Mouse (Mus musculus) olfactory bulb, adult 2 months (tissue): ENCODE data around the gene Ints1. TPM values are rescaled to one million over a fixed set of nuclear protein-coding genes. Genes with fewer than 3 reads are reported as not detected.

Experiments used
- H3K27ac ChIP-seq: fragments of 200-500 bp; 2 replicates; pipeline ENCODE4 v1.5.1; 2012; ENCODE audit warnings: low read depth, low read length; ENCODE audit not compliant: insufficient read depth
- H3K4me1 ChIP-seq: fragments of 200-500 bp; 2 replicates; pipeline ENCODE4 v1.6.1; 2012; ENCODE audit warnings: low read length; ENCODE audit not compliant: control insufficient read depth, insufficient read depth
- H3K4me3 ChIP-seq: fragments of 200-500 bp; 2 replicates; pipeline ENCODE4 v1.5.1; 2012; ENCODE audit warnings: mild to moderate bottlenecking, low read depth, low read length, moderate library complexity; ENCODE audit not compliant: insufficient read depth
- CTCF ChIP-seq: fragments of 200-500 bp; IDR thresholded peaks from 2 replicates; pipeline ENCODE4 v1.5.1; 2012; ENCODE audit warnings: low read depth, mild to moderate bottlenecking, low read length, moderate library complexity; ENCODE audit not compliant: insufficient read depth
- POLR2A ChIP-seq: fragments of 200-500 bp; IDR thresholded peaks from 2 replicates; pipeline ENCODE4 v1.6.1; 2012; ENCODE audit warnings: mild to moderate bottlenecking, low read depth, low read length, moderate library complexity; ENCODE audit not compliant: insufficient read depth
- WGBS: fragments of 180-500 bp; shearing (Covaris S2); methylation state at CpG from one replicate; pipeline ENCODE4 v1.1.7; 2018; 5-methylcytosine and 5-hydroxymethylcytosine counted together
- polyA plus RNA-seq: library from polyadenylated mRNA; stranded (reverse); fragments of >200 nt; gene quantifications from 2 replicates; pipeline ENCODE4 v1.2.4, GENCODE M21; 2012; ENCODE audit warnings: low replicate concordance; ENCODE audit not compliant: missing spikeins, insufficient read depth, insufficient read length

The Ints1 gene
- polyA plus RNA-seq, 1 experiment: not detected

GRCm38 (mm10) chr5:139732634-139733107 is 42.8 kb downstream of the Ints1 start:
- 75% methylated on average over 11 of the region's 11 CpGs for WGBS
- Histone ChIP-seq H3K27ac (no peak overlapping the region), H3K4me1 (peaks cover 24% of the 10 kb centered on the region), H3K4me3 (no peak overlapping the region)
- TF ChIP-seq POLR2A (no peak), CTCF (no peak)

GRCm38 (mm10) chr5:139730712-139731486 is 44.6 kb downstream of the Ints1 start:
- peaks cover 19% of the 10 kb centered on the region for H3K4me1 ChIP-seq
- H3K27ac ChIP-seq: peak overlapping the region; percentile 68; the same call in 1 of the 2 replicates
- TF ChIP-seq POLR2A (no peak), CTCF (no peak)
- no peak overlapping the region for H3K4me3 ChIP-seq
- WGBS: 54% methylated on average over 8 of the region's 8 CpGs

GRCm38 (mm10) chr5:139727261-139727660 is 48.2 kb downstream of the Ints1 start:
- H3K27ac ChIP-seq: no peak overlapping the region
- TF ChIP-seq CTCF (no peak), POLR2A (no peak)
- H3K4me3 ChIP-seq: no peak overlapping the region
- 92% methylated on average over 11 of the region's 11 CpGs for WGBS
- peaks cover 17% of the 10 kb centered on the region for H3K4me1 ChIP-seq

- Histone ChIP-seq H3K27ac (no peak overlapping the region), H3K4me1 (peaks cover 14% of the 10 kb centered on the region), H3K4me3 (no peak overlapping the region)
- WGBS: 90% methylated on average over 3 of the region's 3 CpGs
- no peak for TF ChIP-seq POLR2A
- no peak for TF ChIP-seq CTCF
These were observed 49.3 kb downstream of the Ints1 start for GRCm38 (mm10) chr5:139726186-139726585.

DNA sequence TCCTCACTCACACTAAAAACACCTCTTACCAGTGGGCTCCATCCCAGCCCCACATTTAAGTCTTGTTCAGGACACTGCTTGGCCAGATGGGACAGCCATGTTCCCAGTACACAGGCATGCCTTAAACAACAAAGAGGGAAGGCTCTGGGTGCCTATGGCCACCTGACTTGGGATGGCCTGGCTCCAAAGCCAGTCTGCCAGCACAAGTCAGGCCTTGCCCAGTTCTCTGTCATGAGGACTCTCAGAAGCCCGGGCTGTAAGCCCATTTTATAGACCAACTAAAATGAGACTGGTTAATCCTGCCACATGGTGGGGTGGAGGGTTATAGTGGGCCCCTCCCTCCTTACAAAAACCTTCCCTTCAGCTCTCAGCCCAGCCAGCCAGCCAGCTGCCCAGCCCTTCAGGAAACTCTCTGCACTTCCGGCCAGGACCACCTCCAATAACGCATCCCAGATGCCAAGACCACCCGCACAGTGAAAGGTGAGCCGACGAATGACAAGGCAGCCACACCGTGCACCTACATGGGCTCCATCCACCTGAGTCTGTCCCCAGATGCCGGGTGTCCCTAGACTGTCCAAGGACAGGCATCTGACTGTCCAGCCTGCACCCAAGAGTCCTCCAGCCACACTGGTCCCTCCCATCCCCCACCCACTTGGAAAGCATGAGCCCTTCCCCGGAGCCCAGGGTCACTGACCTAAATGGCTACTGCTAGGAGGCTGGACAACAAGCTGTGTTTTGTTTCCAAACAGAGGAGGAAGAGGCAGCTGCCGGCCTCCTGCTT is 50.9 kb downstream of the Ints1 start:
- TF ChIP-seq POLR2A (no peak), CTCF (no peak)
- no peak overlapping the region for H3K27ac ChIP-seq
- 61% methylated on average over 10 of the region's 10 CpGs for WGBS
- H3K4me1 ChIP-seq: peaks cover 7% of the 10 kb centered on the region; the same call in 1 of the 2 replicates
- no peak overlapping the region for H3K4me3 ChIP-seq

DNA sequence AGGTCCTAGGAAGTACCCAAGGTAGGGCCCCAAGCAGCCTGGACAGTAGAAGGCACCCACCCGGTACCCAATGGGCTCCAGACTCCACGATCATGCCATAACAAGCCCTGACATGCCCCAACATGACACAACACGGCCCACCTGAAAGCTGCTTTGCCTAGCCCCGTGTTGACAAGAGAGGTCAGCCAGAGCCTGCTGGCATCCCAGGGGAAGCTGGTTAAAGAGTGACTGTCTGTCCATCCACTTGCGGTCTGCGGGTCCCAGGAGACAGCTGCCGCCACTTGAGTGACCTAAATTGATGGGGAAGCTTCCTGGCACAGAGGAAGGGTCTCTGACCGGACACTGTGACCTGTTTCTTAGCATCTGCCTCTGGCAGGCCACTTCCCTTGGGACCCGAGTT is 52.4 kb downstream of the Ints1 start:
- Histone ChIP-seq H3K27ac (no peak overlapping the region), H3K4me3 (no peak overlapping the region), H3K4me1 (peaks cover 13% of the 10 kb centered on the region; the same call in 1 of the 2 replicates)
- 86% methylated on average over 9 of the region's 9 CpGs for WGBS
- no peak for TF ChIP-seq POLR2A
- no peak for TF ChIP-seq CTCF

GRCm38 (mm10) chr5:139722709-139723108 is 52.8 kb downstream of the Ints1 start:
- H3K27ac ChIP-seq: no peak overlapping the region
- H3K4me3 ChIP-seq: no peak overlapping the region
- TF ChIP-seq CTCF: no peak
- TF ChIP-seq POLR2A: no peak
- H3K4me1 ChIP-seq: peaks cover 13% of the 10 kb centered on the region; the same call in 1 of the 2 replicates
- WGBS: 75% methylated on average over 6 of the region's 6 CpGs

- H3K4me1 ChIP-seq: 0 out of 2 replicates have a peak, but pooled peaks cover 6% of the 10 kb centered on the region
- no peak overlapping the region for H3K4me3 ChIP-seq
- WGBS: 70% methylated on average over 7 of the region's 7 CpGs
- TF ChIP-seq CTCF: no peak
- no peak for TF ChIP-seq POLR2A
- no peak overlapping the region for H3K27ac ChIP-seq
These were observed 56.5 kb downstream of the Ints1 start for GRCm38 (mm10) chr5:139718949-139719348.

DNA sequence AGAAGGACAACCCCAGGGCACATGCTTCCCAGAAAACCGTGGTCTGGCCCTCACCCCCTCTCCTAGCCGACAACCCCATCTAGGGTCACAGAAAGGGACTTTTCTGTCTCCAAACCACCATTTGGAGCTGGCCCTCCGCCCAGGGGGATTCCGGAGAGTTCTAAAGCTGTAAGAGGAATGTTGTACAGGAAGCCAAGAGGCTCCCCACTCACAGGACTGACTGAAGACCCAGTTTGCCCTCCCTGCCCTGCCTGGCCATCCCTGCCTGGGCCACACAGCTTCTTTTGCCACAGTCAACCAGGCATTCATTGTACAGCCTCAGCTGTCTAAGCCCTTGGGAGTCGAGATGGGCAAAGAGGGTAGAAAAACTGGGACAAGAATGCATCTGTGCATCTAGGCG is 56.9 kb downstream of the Ints1 start:
- Histone ChIP-seq H3K4me3 (no peak overlapping the region), H3K27ac (no peak overlapping the region), H3K4me1 (0 out of 2 replicates have a peak, but pooled peaks cover 6% of the 10 kb centered on the region)
- WGBS: 57% methylated on average over 6 of the region's 6 CpGs
- TF ChIP-seq POLR2A (no peak), CTCF (no peak)
